Mouse (Mus musculus) C2C12 (cell line): ENCODE data around the gene Sema4d. TPM values are rescaled to one million over a fixed set of nuclear protein-coding genes. Genes with fewer than 3 reads are reported as not detected.
"Not testable (repeated sequence)": the region's sequence is repeated elsewhere in the genome, so short reads cannot be mapped to it uniquely, and the experiment has no call there.

ENCODE experiments used
- H3K27me3 ChIP-seq: one replicate; pipeline ENCODE4 v1.6.1; 2011; ENCODE audit not compliant: control insufficient read depth, insufficient read depth, insufficient read length
- H3K36me3 ChIP-seq: one replicate; pipeline ENCODE4 v1.6.1; 2011; ENCODE audit not compliant: control insufficient read depth, insufficient read depth
- H3K4me3 ChIP-seq: one replicate; pipeline ENCODE4 v1.5.1; 2011; ENCODE audit warnings: mild to moderate bottlenecking, control low read depth; ENCODE audit not compliant: poor library complexity, insufficient read depth, severe bottlenecking
- H3K79me2 ChIP-seq: one replicate; pipeline ENCODE4 v1.6.1; 2011; ENCODE audit not compliant: control insufficient read depth, insufficient read depth
- H3K79me3 ChIP-seq: one replicate; pipeline ENCODE4 v1.6.1; 2011; ENCODE audit warnings: low read depth, control low read depth
- H3ac ChIP-seq: one replicate; pipeline ENCODE3; 2011; ENCODE audit warnings: low read depth; ENCODE audit not compliant: control insufficient read depth, insufficient read length
- CEBPB ChIP-seq: IDR thresholded peaks from one replicate; pipeline ENCODE4 v1.6.1; 2011; ENCODE audit warnings: low read depth, mild to moderate bottlenecking, control low read depth, moderate library complexity
- CTCF ChIP-seq: IDR thresholded peaks from one replicate; pipeline ENCODE4 v1.5.1; 2011; ENCODE audit not compliant: control insufficient read depth, insufficient read depth, insufficient read length
- FOSL1 ChIP-seq: IDR thresholded peaks from one replicate; pipeline ENCODE4 v1.8.0; 2011; ENCODE audit warnings: mild to moderate bottlenecking, low read length; ENCODE audit not compliant: poor library complexity, insufficient read depth, severe bottlenecking
- MAX ChIP-seq: IDR thresholded peaks from one replicate; pipeline ENCODE4 v1.6.1; 2011; ENCODE audit warnings: mild to moderate bottlenecking, control low read depth
- MYOD1 ChIP-seq: IDR thresholded peaks from one replicate; pipeline ENCODE4 v1.6.1; 2011; ENCODE audit warnings: low read depth; ENCODE audit not compliant: control insufficient read depth, insufficient read length
- MYOG ChIP-seq: IDR thresholded peaks from one replicate; pipeline ENCODE4 v1.6.1; 2011; ENCODE audit not compliant: control insufficient read depth, insufficient read length; ENCODE audit errors: extremely low read depth
- USF1 ChIP-seq: IDR thresholded peaks from one replicate; pipeline ENCODE4 v1.6.1; 2011; ENCODE audit warnings: low read depth, mild to moderate bottlenecking, control low read depth, moderate library complexity
- polyA plus RNA-seq: library from polyadenylated mRNA; unstranded; fragments of >200 nt; fragmentation: generic; extraction: Trizol; gene quantifications from one replicate; pipeline ENCODE4 v1.2.1, GENCODE M21; 2012; ENCODE audit warnings: missing spikeins

The Sema4d gene
- polyA plus RNA-seq, 1 experiment, result 0.20 TPM

DNA sequence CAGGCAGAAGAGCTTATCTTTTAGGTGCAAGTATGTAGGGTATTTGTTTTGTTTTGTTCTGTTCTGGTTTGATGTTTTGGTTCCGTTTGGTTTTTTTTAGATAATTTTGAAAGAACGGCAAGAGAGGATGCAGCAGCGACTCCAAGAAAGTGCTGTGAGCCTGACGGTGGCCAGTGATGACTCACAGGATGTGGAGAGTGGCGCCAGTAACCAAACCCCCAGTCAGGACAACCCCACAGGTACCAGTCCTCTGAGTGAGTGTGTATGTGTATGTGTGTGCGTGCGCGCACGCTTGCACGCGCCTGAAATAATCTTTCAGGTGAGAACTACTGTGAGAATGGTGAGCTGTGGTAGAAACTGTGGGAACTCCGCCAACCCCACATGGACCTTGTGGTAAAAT is 116.5 kb downstream of the Sema4d start:
- H3K79me3 ChIP-seq, result no peaks in the 10 kb centered on the region
- no peaks in the 10 kb centered on the region for H3K79me2 ChIP-seq
- TF ChIP-seq MAX (no peak), MYOG (no peak)
- H3K4me3 ChIP-seq, result no peak overlapping the region
- no peaks in the 10 kb centered on the region for H3K27me3 ChIP-seq
- H3ac ChIP-seq, result no peak overlapping the region
- H3K36me3 ChIP-seq, result peaks cover 84% of the 10 kb centered on the region

DNA sequence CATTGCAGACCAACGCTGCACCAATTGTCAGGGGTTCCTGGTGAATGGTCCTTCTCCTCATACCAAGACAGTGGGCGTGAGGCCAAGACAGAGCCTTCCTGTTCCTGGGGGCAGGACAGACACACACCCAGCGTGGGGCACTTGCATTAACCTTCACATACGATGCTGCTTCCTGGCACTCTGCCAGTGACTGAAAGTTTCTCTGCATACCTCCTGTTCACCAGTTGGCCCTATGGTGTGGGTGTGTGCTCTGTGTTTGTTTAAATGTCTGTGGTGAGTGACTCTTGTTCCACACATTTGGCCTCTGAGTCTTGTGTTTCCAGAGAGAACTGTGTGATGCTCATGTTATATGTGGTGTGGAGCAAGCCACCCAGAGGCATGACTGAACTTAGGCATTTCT is 116.9 kb downstream of the Sema4d start:
- Histone ChIP-seq H3K79me3 (no peaks in the 10 kb centered on the region), H3K4me3 (no peak overlapping the region), H3K79me2 (no peaks in the 10 kb centered on the region), H3K27me3 (no peaks in the 10 kb centered on the region), H3K36me3 (peaks cover 83% of the 10 kb centered on the region), H3ac (no peak overlapping the region)
- no peak for TF ChIP-seq MYOG
- no peak for TF ChIP-seq CEBPB

- H3K4me3 ChIP-seq, H3ac ChIP-seq, H3K27me3 ChIP-seq, H3K79me3 ChIP-seq, H3K79me2 ChIP-seq: not testable (repeated sequence)
- H3K36me3 ChIP-seq, result peaks cover 52% of the 10 kb centered on the region
Observed at GRCm38 (mm10) chr13:51668195-51668594, 125.4 kb downstream of the Sema4d start.

DNA sequence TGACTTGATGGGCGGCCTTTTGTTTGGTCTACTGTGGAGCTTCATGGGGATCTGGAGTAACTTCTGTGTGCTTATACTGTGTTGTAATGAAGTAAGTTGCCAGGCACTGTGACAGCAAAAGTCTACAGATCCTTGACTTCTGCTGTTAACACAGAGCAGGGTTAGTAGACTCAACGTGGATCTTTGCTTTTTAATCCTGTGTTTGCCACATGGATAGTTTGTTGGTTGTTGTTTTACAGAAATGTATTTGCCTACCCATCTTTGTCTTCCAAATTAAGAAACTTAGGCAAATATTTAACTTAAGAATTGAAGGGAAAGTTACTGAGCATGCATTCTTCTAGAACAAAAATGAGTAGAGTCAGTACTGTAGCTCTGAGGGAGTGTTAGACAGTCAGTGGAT is 130.0 kb downstream of the Sema4d start:
- TF ChIP-seq CEBPB (no peak), USF1 (no peak), FOSL1 (no peak)
- Histone ChIP-seq H3K36me3 (peaks cover 65% of the 10 kb centered on the region), H3K27me3 (no peaks in the 10 kb centered on the region), H3K79me2 (no peaks in the 10 kb centered on the region), H3ac (no peak overlapping the region), H3K79me3 (no peaks in the 10 kb centered on the region), H3K4me3 (no peak overlapping the region)

DNA sequence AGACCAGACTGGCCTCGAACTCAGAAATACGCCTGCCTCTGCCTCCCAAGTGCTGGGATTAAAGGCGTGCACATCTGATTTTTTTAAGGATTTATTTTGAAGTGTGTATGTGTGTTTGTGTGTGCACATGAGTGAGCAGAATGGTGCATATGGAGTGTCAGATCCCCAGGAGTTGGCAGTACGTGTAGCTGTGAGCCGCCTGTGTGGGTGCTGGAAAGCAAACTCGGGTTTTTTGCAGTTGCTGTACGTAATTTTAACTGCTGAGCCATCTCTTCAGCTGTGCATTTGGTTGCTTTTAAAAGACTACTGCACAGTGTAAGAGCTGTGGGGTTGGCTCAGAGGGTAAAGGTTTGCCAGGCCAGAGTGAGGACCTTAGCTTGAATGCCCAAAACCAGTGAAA is 134.0 kb downstream of the Sema4d start:
- H3K36me3 ChIP-seq, result peaks cover 81% of the 10 kb centered on the region
- no peak for TF ChIP-seq MAX
- no peak for TF ChIP-seq CTCF
- TF ChIP-seq CEBPB, result no peak
- no peak for TF ChIP-seq MYOG
- TF ChIP-seq FOSL1, result no peak

DNA sequence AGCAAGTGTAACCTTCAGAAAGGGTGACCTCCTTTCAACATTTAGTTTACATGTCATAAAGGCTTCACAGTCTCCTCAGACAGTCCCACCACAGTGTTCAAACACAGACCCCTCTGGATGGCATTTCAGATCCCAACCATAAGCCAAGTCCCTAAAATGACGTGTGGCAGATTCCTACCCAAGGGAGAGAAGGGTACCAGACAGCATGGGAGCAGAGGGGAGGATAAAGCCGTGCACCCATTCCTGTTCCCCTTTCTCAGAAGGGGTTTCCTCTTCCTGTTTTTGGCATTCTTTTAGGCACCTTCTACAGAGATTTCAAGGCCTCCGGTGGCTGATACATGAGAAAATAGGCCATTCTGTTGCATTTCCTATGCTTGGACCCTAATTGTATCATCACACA is 135.5 kb downstream of the Sema4d start:
- H3K36me3 ChIP-seq, result peaks cover 85% of the 10 kb centered on the region
- H3K4me3 ChIP-seq, result no peak overlapping the region
- H3K27me3 ChIP-seq, result no peaks in the 10 kb centered on the region
- no peak for TF ChIP-seq CEBPB
- TF ChIP-seq CTCF, result no peak
- no peak for TF ChIP-seq MYOD1
- no peak for TF ChIP-seq USF1
- TF ChIP-seq MYOG, result no peak
- TF ChIP-seq FOSL1, result no peak
- no peak overlapping the region for H3ac ChIP-seq
- peaks cover 16% of the 10 kb centered on the region for H3K79me2 ChIP-seq
- H3K79me3 ChIP-seq, result peaks cover 8% of the 10 kb centered on the region

More for the DNA sequence above, 134.0 kb downstream of the Sema4d start:
- Histone ChIP-seq H3K79me3 (no peaks in the 10 kb centered on the region), H3ac (no peak overlapping the region), H3K4me3 (no peak overlapping the region), H3K27me3 (no peaks in the 10 kb centered on the region), H3K79me2 (peaks cover 2% of the 10 kb centered on the region)

DNA sequence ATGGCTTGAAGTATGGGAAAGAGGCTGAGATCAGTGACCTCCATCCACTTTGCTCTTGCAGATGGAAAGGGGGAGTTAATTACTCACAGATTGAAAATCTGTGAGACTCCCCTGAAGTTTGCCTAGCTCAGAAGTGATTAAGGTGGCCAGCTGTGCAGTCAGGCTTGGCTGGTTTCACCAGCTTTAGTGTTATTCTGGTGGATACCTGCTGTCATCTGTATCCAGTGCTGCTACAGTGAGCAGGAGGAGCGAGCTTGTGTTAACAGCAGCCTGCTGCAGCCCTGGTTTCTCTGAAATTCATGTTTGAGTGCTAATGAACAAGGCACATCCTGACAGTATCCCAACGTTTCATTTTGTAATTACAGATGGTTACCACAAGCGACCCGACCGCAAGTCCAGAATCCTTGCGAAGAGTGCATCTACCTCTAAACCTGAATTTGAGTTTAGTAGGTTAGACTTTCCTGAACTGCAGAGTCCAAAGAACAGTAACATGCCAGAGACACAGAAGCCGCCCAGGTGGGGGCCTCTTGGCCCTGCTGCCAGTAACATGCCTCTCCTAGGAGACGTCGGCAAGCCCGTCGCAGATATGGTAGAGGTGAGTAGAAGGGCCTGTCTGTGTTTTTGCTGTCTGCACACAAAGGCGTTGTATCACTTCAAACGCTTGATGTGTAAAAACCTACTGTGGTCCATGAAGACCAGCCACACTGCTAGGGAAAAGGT is 136.9 kb downstream of the Sema4d start:
- H3ac ChIP-seq, result no peak overlapping the region
- peaks cover 30% of the 10 kb centered on the region for H3K79me2 ChIP-seq
- no peaks in the 10 kb centered on the region for H3K27me3 ChIP-seq
- peaks cover 16% of the 10 kb centered on the region for H3K79me3 ChIP-seq
- H3K4me3 ChIP-seq, result no peak overlapping the region
- peaks cover 80% of the 10 kb centered on the region for H3K36me3 ChIP-seq
- TF ChIP-seq CTCF, result no peak
- TF ChIP-seq MAX, result no peak
- no peak for TF ChIP-seq USF1
